Mouse (Mus musculus) T-helper 2 cell (primary cell): ENCODE measurements around the gene Ispd.

Experiments
- in situ Hi-C: fragments of 300-600 bp; cut with MboI, MseI; formaldehyde crosslinking; loops from one replicate; pipeline ENCODE4 v1.15.1; 2025; ENCODE audit warnings: high pct_unique_total_duplicates

Gene Ispd

DNA sequence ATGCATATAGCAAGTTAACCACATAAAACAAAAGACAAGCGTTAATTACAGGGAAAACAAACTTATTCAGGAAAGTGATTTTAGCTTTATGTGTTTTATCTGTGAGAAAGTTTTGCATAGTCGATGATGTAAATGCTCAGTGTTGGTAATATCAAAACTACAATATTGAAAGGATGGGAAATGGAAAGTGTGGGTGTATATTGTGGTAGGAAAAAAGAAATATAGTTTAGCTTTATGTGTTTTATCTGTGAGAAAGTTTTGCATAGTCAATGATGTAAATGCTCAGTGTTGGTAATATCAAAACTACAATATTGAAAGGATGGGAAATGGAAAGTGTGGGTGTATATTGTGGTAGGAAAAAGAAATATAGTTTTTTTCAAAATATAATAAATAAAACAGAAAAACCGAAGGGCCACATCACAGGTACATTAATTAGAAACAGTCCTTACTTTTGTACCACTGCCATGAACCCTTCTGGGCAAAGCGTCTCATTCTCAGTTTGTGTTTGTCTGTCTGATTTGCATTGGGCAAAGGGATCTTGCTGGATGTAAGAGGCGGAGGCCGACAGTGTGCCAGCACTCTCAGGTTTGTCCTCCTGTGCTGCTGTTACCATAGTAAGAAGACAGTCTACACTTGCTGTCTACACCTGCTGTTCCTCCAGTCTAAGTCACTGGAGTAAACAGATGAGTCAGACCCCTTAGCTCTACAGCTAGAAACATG lies 87.2 kb downstream of the Ispd start:
- in situ Hi-C loops = no loop called here

DNA sequence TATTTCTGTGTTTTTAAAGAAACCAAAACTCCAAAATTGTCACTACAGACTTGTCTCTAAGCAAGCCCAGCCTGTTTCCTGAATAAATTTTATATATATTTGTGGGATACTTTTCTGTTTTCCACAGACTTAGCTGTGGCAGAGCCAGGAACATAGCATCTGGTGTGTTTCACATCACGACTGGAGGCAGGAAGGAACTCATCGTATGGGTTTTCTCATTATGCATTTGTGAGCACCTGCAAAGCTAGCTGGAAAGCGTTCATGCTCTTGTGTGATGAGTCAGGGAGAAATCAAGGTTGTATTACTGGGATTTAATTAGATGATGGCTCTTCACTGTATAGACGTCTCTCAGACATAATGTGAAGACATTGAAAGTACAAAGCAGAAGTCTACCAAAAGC lies 90.2 kb downstream of the Ispd start:
- in situ Hi-C loops = no loop called here

DNA sequence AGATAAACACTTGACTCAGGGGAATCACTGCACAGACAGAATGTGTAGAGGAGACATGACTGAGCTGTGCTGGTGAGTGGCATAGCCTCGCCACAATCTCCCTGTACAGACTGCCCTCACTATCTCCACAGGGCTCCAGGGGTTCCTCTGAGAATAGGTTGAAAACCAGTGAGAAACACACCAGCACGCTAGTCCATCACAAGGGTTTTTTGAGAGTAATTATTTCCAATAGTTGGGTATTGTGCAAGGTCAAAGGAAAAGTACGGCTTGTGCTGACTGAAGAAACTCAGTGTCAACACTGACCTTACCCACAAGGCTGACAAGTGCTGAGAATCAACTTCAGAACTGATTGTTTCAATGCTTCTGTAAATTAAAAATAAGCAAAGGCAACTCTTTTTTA lies 92.9 kb downstream of the Ispd start:
- in situ Hi-C loops = no loop called here

DNA sequence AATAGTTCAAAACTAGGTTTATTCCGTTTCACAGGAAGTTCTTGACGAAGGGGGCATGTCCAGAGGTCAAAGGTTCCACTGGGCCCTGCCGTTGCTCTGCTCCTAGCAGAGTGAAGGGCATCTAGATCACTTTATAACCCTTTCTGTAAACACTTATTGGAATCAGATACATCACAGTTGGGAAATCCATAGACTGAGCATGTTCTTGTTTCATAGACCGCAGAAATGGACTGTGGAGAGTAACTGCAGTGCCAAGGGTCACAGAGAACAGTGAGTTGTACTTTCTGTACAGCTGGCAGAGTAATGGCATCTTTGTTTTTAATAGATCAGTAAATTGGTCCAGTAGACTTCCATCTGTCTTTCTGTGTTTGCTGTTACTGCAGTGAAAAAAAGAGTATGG lies 94.0 kb downstream of the Ispd start:
- in situ Hi-C loops = no loop called here

DNA sequence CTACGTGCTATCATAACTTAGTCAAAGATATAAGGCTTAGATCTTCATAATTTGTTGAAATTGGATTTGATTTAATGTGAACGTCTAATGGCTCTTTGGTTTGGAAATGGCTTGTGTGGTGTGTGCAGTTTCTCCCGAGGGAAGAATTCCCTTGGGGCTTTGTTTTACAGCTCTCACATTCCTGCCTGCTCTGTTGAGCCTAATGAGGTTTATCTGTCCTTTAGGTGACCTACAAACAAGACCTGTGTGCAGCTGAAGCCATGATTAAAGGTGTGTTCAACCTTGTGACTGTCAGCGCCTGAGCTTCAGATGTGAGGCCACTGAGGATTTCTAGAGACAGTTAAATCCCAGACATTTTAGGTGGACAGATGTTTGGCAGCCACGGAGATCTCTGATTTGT lies 95.2 kb downstream of the Ispd start:
- in situ Hi-C loops = no loop called here

DNA sequence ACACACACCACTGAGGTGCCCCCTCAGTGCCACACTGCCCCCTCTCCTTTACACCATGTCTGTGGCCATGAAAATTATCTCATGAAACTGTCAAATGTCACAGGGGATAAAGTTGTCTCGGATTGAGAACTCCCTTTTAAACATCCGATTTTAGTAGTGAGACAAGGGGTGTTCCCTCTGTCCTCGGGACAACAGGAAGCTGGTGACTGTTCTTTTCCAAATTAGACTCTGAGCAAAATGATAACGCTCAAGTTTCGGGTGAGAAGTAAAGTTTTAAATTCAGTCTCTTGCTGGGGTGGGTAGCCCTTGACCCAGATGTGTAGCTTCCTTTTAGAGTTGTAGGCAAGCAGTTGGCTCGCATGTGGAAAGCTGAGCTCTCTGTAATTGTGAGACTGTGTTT lies 96.3 kb downstream of the Ispd start:
- in situ Hi-C loops = no loop called here

DNA sequence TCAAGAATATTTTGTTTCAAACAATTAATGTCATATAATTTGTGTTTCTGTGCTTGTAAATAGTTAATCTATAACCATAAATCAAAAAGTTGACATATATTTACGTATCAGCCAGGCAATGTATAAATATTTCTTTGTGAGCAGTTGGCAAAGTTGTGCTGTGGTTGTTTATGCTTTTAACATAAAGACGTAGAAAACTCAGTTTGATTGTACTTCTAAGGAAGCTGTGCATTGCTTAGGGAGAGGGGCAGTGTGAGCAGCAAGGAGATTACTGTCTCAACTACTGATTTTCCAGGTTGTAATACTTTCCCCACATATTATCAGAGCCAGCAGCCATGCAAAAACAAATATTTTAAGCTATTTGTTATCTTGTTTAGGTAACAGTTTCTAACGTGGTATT lies 96.7 kb downstream of the Ispd start:
- in situ Hi-C loops = no loop called here

DNA sequence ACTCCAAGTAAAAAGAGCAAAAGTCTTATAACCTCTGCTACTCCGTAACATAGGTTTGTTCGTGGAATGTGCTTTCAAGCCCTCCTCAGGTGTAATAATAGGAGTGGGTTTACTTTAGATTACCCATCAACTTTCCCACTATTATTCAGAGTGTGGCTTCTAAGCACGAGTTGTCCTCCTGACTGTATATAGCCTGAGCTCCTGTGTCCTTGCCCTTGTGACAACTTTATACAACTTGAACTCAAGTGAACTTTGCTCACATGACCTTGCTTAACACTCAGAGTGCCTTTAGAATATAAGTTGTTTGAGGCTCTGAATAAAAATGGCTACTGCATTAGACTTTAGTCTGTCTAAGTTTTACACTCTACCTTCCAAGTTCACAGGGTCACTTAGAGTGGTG lies 100.5 kb downstream of the Ispd start:
- in situ Hi-C loops = no loop called here

DNA sequence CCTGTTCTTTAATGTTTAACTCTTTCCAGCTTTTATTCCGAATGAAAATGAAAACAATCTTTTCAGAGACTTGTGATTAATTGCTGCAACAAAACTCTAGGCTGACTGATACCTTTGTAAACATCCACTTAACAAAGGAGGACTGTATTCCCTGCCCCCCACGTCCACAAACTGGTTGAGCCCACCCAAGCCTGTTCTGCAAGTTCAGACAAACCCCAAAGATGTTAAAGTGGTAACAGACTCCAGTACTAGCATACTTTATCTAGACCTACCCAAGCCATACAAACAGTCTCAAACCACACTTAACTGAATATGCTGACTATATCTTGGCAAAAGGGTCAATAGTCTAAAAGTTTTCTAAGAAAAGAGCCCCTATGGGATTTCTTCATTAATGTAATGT lies 102.1 kb downstream of the Ispd start:
- in situ Hi-C loops = no loop called here

DNA sequence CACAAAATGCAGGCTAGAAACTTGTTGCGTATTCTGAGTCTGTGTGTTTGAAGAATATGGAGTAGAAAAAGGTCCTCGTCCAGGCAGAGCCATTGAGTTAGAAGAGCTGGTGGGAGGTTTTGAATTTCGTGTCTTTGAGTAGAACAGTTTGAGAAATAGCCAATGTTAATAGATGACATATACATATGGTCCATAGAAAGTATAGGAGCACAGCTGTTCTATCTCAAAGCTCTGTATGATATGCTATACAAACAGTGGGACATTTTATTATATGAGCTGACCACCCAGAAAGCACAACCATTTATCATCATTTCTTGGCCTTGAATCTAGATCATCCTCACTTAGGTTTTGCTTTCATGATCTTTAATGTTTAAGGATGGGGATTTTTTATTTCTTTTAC lies 116.3 kb downstream of the Ispd start:
- in situ Hi-C loops = no loop called here

DNA sequence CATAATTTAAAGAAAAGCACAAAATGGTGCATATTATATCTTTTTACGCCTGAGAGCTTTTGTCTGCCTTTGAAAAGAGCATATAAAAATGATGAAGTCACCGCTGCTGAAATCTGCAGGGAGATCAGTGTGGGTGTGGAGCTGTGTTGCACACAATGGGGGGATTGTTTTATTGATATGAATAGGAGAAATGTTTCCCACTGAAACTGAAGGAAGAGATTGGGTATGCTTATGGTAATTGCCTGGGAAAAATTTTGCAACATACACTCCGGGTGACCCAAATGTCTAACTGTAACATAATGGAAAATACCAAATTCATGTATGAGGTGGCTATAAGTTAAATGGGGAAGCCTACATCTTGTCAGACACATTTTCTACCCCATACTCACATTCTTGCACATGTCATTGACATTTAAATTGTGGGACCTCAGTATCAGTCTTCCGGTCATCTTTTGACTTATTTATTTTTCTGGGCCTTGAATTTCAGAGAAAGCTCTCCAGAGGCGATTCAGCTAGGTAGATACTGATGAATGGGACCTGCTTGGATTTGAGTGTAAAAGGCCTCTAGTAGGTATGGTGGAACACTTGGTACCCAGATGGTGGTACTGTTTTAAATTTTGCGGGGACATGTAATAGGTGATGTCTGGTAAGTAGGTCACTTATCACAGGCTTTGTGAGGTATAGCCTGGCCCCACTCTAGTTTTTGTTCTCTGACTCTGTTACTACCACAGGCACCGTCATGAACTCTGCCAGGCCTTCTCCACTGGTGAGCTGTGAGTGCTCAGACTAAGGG lies 126.1 kb downstream of the Ispd start:
- in situ Hi-C loops = no loop called here

DNA sequence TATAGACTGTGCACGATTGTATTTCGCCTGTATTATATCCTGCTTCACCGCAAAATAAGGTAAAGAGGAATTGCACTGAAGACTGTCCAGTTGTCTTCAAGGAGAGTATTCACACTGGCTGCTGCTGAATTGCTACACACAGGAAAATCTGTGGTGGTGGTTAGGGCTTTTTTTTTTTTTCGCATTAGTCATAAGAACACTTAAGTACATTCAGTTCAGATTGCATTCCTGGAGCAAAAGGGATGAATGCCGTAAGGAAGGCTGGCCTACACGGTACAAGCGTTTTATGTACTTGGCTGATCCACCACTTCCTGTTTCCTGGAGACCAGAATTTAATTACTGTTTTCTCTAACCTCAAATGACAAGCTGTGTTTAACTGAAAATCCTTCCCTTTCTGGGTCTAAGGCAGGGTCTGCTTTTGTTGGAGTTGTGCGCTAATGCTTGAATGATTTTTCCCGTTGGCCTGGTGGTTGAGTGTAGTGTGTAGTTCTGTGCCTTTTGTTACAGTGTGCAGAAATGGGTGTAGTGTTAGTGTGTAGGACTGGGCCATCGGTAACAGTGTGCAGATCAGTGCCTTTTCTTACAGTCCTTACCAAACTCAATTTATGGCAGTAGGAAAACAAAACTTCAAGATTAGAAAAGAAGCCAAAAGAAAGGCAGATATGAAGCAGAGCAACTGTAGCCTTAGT lies 128.8 kb downstream of the Ispd start:
- in situ Hi-C loops = no loop called here

DNA sequence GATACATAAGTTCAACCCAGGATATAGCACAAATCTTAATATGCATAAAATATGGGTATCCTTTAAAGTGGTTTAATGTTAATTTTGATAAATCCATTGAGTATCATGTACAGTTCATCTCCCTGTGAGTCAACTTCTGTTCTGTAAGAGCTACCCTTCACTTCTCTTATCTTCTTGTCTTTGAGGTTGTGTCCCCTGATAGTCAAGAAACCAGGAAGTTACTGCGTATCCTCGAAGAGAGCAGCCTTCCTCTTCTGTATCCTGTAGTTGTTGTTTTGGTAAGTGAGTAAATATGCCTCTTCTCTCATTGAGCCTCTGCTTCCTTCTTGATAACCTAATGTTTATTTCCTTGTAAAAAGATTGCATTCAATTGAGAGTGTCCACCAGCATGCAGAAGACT lies 140.5 kb downstream of the Ispd start:
- in situ Hi-C loops = no loop called here

DNA sequence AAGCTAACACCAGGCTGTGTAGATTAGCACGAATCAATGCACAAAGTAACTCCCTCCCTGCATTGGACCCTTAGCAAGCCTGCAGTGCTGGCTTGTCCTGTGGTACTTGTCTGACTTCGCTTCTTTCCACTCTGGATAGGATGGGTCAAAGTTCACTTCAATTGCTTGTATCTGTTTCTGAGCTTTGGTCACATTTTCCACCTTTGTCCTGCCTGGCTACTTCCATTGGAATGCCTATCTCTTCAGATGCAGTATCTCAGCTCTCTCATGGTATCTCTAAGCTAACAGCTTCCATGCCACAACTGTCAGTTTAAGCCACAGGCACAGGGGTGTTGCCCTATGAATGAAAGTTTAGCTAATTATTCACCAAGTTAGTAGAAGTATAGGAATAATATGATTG lies 142.3 kb downstream of the Ispd start:
- in situ Hi-C loops = no loop called here

DNA sequence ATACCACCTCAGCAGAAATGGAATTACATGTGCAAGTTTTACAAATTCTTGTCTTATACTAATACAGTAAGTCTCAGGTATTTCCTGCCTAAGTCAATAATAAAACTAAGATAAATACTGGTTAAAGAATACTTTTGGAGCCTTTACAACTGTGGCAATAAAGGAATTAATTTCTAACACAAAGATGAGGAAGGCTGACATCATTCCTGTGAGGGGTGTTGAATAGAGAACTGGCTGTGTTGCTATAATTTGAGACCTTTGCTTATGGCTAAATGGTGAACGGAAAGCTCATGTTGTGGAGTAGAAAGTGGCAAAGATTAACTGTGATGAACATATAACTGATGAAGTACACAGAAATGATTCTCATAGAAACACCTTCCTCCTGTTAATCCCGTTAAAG lies 149.7 kb downstream of the Ispd start:
- in situ Hi-C loops = no loop called here

DNA sequence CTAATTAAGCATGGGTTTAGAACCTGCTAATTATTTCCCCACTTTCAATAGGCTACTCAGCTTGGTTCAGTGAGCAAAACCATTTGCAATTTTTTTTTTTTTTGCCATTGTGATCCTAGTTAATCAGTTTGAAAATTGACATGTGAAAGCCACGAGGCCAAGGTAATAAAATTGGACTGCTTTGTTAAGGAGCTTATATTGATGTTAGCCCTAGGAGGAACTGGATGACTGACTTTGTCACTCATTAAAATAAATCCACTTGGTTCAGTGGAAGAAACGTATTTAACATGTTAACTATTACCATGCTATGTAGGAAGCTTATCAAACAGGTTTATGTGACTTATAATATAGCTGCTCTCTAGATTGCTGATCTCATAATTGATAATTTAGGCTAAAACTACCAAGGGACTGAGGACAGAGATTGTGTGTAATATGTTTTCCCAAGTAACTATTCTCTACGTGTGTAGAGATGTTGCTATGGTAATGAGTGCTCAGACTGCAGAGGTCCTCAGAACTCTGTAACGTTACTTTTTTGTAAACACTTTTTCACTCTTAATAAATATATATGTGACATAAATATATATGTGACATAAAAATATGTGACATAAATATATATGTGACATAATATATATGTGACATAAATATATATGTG lies 150.3 kb downstream of the Ispd start:
- in situ Hi-C loops = no loop called here

DNA sequence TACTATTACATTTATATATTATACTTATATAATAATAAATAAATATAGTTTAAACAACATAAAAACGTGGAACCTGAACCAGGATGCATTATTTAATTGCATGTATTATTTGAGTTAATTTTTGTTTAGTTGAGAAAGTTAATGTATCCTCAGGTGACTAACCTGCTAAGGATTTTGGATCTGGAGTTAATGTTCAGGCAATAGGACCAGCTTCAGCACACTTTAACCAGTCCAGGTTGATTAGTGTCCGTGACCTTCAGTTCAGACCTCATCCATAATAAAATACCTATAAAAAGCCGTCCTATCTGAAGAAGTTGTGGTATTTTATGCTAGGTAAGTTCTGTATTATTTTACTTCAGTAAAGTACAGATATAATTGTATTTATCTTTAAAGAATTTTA lies 151.3 kb downstream of the Ispd start:
- in situ Hi-C loops = no loop called here

DNA sequence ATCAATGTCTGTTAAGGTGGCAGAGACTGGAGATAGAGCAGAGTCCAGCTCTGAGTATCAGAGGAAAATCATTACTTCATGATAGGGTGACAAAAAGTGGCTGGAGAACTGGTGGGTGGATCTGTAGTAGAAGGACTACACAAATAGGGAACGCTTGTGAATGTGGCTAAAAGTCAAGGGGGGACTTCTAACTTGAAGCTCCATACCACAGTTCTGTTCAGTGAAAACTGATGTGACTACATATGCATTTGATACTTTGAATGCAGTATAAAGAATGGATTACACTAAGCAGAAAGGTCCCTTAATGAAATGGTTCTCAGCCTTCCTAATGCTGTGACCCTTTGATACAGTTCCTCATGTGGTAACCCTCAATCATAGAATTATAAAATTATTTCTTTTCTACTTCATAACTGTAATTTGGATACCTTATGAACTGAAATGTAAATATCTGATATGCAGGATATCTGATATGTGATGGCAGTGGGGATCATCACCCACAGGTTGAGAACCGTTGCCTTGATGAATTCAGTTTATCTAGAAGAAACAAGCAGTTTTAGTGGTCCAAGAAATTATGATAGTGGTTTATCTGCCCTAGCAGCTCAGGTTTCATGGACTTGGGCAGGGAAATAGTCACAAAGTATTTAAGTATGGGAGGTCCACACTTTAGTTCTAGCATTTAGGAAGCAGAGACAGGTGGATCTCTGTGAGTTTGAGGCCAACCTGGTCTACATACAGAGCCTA lies 152.1 kb downstream of the Ispd start:
- in situ Hi-C loops = no loop called here

DNA sequence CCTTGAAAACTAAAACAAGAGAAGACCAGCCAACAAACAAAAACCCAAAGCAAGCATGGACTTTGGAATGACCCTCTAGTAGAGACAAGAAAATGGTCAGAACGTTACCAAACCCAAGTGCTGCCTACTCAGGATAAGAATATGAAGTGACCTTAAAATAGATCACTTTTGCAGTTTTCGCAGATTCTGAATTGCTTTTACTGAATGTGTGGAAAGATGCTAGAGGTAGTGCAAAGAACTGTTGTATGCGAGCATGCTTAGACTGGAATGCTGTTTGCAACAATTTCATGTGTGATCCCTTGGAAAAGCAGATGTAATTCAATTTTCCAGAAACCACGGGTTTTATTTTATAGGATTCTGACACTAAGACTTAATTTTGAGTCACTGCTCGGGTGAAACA lies 153.3 kb downstream of the Ispd start:
- in situ Hi-C loops = no loop called here

DNA sequence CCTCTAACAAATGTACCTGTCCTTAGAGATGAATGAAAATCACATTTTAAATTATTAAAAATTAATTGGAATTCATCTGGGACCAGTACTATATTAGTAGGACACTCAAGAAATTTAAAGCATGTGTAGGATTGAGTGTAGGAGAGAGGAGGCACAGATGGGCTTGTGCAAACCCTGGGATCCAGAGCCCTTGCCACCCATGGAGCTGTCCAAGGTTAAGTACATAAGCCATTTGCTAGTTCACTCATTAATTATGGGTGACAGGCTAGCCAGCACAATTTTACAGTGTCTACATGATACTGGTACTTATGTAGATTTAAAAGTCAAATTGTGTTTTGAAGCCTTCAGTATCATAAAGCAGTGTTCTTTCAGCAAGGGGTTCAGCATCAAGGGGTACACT lies 164.1 kb downstream of the Ispd start:
- in situ Hi-C loops = no loop called here

DNA sequence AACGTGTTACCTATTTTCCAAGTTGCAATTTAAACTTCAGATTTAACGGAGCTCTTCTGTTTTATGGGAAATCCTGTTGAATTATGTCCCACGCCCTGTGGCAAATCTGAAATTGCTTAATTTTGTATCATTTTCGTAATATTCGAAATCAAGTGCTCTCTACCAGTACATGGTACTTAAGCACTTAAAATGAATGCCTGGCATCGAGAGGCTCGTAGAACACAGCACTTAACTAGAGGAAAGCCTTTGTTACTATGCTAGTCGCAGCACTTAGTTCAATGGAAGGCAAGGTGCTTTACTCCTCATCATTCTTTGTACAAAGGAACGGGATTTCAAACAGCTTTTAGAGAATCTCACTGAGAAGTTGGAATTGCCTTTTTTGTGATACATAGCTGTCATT lies 168.2 kb downstream of the Ispd start:
- in situ Hi-C loops = no loop called here

DNA sequence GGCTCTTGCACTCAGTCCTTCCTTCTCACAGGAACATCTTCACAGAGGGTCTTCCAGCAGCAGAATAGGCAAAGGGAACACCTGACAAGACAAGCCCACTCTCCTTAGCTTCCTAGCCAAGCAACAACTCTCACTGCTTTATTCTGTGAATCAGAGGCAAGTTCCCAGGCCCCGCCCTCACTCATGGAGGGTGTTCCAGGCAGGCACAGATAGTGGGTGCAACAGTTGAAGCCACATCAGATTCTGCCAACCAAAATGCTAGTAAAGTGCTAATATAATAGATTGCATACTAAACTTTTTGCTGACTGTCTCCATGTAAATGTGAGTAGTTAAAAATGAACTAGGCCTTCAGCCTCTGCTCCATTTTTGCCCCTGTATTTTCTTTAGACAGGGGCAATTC lies 173.4 kb downstream of the Ispd start:
- in situ Hi-C loops = no loop called here
